Mouse (Mus musculus): ENCODE data around the gene Ttc39b.

The Ttc39b gene

GRCm38 (mm10) chr4:83183288-83183930 lies 140.6 kb downstream of the Ttc39b start:
- peak; percentile 28 for DNase-seq (ENCODE audit: low spot score)

GRCm38 (mm10) chr4:83182178-83183068 lies 141.6 kb downstream of the Ttc39b start:
- DNase-seq (ENCODE audit: low spot score) = no peak

- no peak for DNase-seq (ENCODE audit: low spot score)
Measured at GRCm38 (mm10) chr4:83177471-83177870, 146.6 kb downstream of the Ttc39b start.

- DNase-seq (ENCODE audit: low spot score) = no peak
Measured at GRCm38 (mm10) chr4:83174946-83175345, 149.1 kb downstream of the Ttc39b start.

- DNase-seq (ENCODE audit: low spot score) = no peak
Measured at GRCm38 (mm10) chr4:83172278-83172677, 151.8 kb downstream of the Ttc39b start.

GRCm38 (mm10) chr4:83170741-83171140 lies 153.3 kb downstream of the Ttc39b start:
- DNase-seq (ENCODE audit: low spot score) = no peak
